8 mouse cellular contexts compared by ENCODE assay signal in genomic region chrX:160993749-160994539, GRCm38 (mm10). TPM values are rescaled to one million over a fixed set of nuclear protein-coding genes. Genes with fewer than 3 reads are reported as not detected.
DNase-seq lines count a peak whose midpoint lies in the region; ATAC-seq and TF ChIP-seq lines count a peak whose summit lies in the region.

No protein-coding gene starts in this region.

- WGBS in lung, embryonic 14.5 days = 17% methylated on average over 35 of the region's 39 CpGs
- WGBS in kidney, embryonic 15.5 days = 27% methylated on average over 36 of the region's 39 CpGs
- 19% methylated on average over 38 of the region's 39 CpGs for WGBS in stomach, postnatal 0 days

- no peak; the same call in 1 of the 2 replicates for ATAC-seq in lung, embryonic 14.5 days (ENCODE audit: insufficient read depth)
- ATAC-seq in activated CD4-positive, CD25-positive, alpha-beta regulatory T cell, adult 4 months = peak; percentile 30
- ATAC-seq in kidney, embryonic 15.5 days (replicated peaks; ENCODE audit: low FRiP score) = peak; percentile 5; the same call in 1 of the 2 replicates
- peak; percentile 30; the same call in 1 of the 2 replicates for ATAC-seq in stomach, postnatal 0 days (ENCODE audit: low FRiP score, low TSS enrichment)

- peak overlapping the region; percentile 46; the same call in 1 of the 2 replicates for H3K27ac ChIP-seq in lung, embryonic 14.5 days (ENCODE audit: low read depth)
- peak overlapping the region; percentile 80 for H3K27ac ChIP-seq in kidney, embryonic 15.5 days
- H3K27ac ChIP-seq in stomach, postnatal 0 days (replicated peaks) = peak overlapping the region; percentile 53; the same call in 1 of the 2 replicates

- no peak for TF ChIP-seq EP300 in stomach, postnatal 0 days (optimal IDR thresholded peaks at IDR 0.05)

- no peaks in the 10 kb centered on the region for H3K9me3 ChIP-seq in lung, embryonic 14.5 days (ENCODE audit: low read depth, low read length)
- peaks cover 6% of the 10 kb centered on the region; the same call in 1 of the 2 replicates for H3K9me3 ChIP-seq in erythroblast, embryonic 14.5 days (ENCODE audit: control insufficient read depth, low read length)
- H3K9me3 ChIP-seq in kidney, embryonic 15.5 days (replicated peaks) = no peaks in the 10 kb centered on the region
- H3K9me3 ChIP-seq in stomach, postnatal 0 days (ENCODE audit: control insufficient read depth, low read length) = no peaks in the 10 kb centered on the region

- H3K4me1 ChIP-seq in lung, embryonic 14.5 days (ENCODE audit: insufficient read depth) = no peaks in the 10 kb centered on the region
- H3K4me1 ChIP-seq in erythroblast, embryonic 14.5 days (ENCODE audit: control insufficient read depth) = peaks cover 9% of the 10 kb centered on the region
- H3K4me1 ChIP-seq in kidney, embryonic 15.5 days = 0 out of 2 replicates have a peak, but pooled peaks cover 3% of the 10 kb centered on the region
- no peaks in the 10 kb centered on the region for H3K4me1 ChIP-seq in stomach, postnatal 0 days (replicated peaks; ENCODE audit: control insufficient read depth, insufficient read depth)

- TF ChIP-seq CTCF in lung, embryonic 14.5 days (IDR thresholded peaks at IDR 0.05; ENCODE audit: low read depth) = no peak
- TF ChIP-seq CTCF in stomach, postnatal 0 days (IDR thresholded peaks at IDR 0.05; ENCODE audit: low read depth) = no peak

- peak overlapping the region; percentile 51 for H3K9ac ChIP-seq in lung, embryonic 14.5 days
- H3K9ac ChIP-seq in kidney, embryonic 15.5 days = peak overlapping the region; percentile 54
- H3K9ac ChIP-seq in stomach, postnatal 0 days (ENCODE audit: low read length) = peak overlapping the region; percentile 60

- peak overlapping the region; percentile 65 for H3K4me2 ChIP-seq in lung, embryonic 14.5 days
- peak overlapping the region; percentile 62 for H3K4me2 ChIP-seq in kidney, embryonic 15.5 days
- peak overlapping the region; percentile 67 for H3K4me2 ChIP-seq in stomach, postnatal 0 days (replicated peaks; ENCODE audit: low read depth)

- H3K4me3 ChIP-seq in lung, embryonic 14.5 days (ENCODE audit: low read depth, low read length) = peak overlapping the region; percentile 54
- H3K4me3 ChIP-seq in erythroblast, embryonic 14.5 days (replicated peaks) = peak overlapping the region; percentile 74
- H3K4me3 ChIP-seq in kidney, embryonic 15.5 days (replicated peaks) = peak overlapping the region; percentile 59
- peak overlapping the region; percentile 58 for H3K4me3 ChIP-seq in stomach, postnatal 0 days (ENCODE audit: low read depth, low read length)

- H3K27me3 ChIP-seq in lung, embryonic 14.5 days (ENCODE audit: insufficient read depth, low read length) = no peaks in the 10 kb centered on the region
- H3K27me3 ChIP-seq in erythroblast, embryonic 14.5 days (ENCODE audit: control insufficient read depth) = peaks cover 26% of the 10 kb centered on the region
- H3K27me3 ChIP-seq in kidney, embryonic 15.5 days = peaks cover 31% of the 10 kb centered on the region; the same call in 1 of the 2 replicates
- H3K27me3 ChIP-seq in stomach, postnatal 0 days (ENCODE audit: control insufficient read depth, insufficient read depth, low read length) = no peaks in the 10 kb centered on the region

- peak; percentile 2 for DNase-seq in lung, embryonic 14.5 days
- no peak for DNase-seq in lung, postnatal 4 days
- peak; percentile 6 for DNase-seq in lung, postnatal 10 days
- DNase-seq in stomach, postnatal 0 days (ENCODE audit: low spot score) = peak; percentile 28
- no peak for DNase-seq in layer of hippocampus, adult 18-20 months (ENCODE audit: low spot score in 2 of 2)

- H3K36me3 ChIP-seq in lung, embryonic 14.5 days (ENCODE audit: insufficient read depth) = no peaks in the 10 kb centered on the region
- no peaks in the 10 kb centered on the region for H3K36me3 ChIP-seq in erythroblast, embryonic 14.5 days (ENCODE audit: control insufficient read depth)
- H3K36me3 ChIP-seq in kidney, embryonic 15.5 days = no peaks in the 10 kb centered on the region
- no peaks in the 10 kb centered on the region for H3K36me3 ChIP-seq in stomach, postnatal 0 days (ENCODE audit: control insufficient read depth, insufficient read depth, low read length)

RNA-seq across cellular contexts. Expression of gene Cdkl5, which starts 0.6 kb away (rescaled TPM):
- 2.1 and 2.3 TPM in 2 replicates for polyA plus RNA-seq in lung, embryonic 14.5 days (2014; fragmentation: Nextera tagmentation; extraction: Ambion mirVana)
- under 1 TPM; 0.29 to 0.52 TPM for polyA plus RNA-seq in activated CD4-positive, CD25-positive, alpha-beta regulatory T cell, adult 4 months (2017; shearing (Covaris generic))
- polyA plus RNA-seq in erythroblast, embryonic 14.5 days (2012) = 0.02 TPM in 1 of 2 replicates, not detected in the other
- 1.8 and 2.0 TPM in 2 replicates for polyA plus RNA-seq in kidney, embryonic 15.5 days (2015; fragmentation: Nextera tagmentation; extraction: Ambion mirVana)
- 0.98 and 1.2 TPM in 2 replicates for polyA plus RNA-seq in stomach, postnatal 0 days (2015; fragmentation: Nextera tagmentation; extraction: Ambion mirVana)
- total RNA-seq in layer of hippocampus, adult 18-20 months (2021) = 100 to 1,000 TPM; 104 to 108 TPM

Comparison
In these comparisons a context has a peak if more than half of its experiments do, and no peak if none do; other contexts are left out.
1. DNase-seq: peak in lung, embryonic 14.5 days (single experiment), lung, postnatal 10 days (single experiment) and stomach, postnatal 0 days (single experiment); none in lung, postnatal 4 days (0 of 2) and layer of hippocampus, adult 18-20 months (0 of 2).
2. Peak in every context shown above with its lines, with median percentiles within 50 percentile points of each other: H3K27ac ChIP-seq, H3K4me2 ChIP-seq, H3K4me3 ChIP-seq and H3K9ac ChIP-seq.